Mouse (Mus musculus) heart, embryonic 12.5 days (tissue): ENCODE results near the gene Runx3. TPM values are rescaled to one million over a fixed set of nuclear protein-coding genes. Genes with fewer than 3 reads are reported as not detected.

Source experiments
- ATAC-seq: fragments of 200-750 bp; cut with Nextera tagmentation; 2 replicates; pipeline ENCODE4 v1.8.0; 2017; ENCODE audit warnings: moderate TSS enrichment, moderate library complexity; ENCODE audit not compliant: insufficient number of reproducible peaks, low FRiP score
- H3K27ac ChIP-seq: fragments of 300-500 bp; sonication (generic); 2 replicates; pipeline ENCODE4 v1.5.1; 2016; ENCODE audit warnings: mild to moderate bottlenecking, moderate library complexity; ENCODE audit not compliant: poor library complexity, severe bottlenecking
- H3K27me3 ChIP-seq: fragments of 300-500 bp; sonication (generic); replicated peaks from 2 replicates; pipeline ENCODE4 v1.6.1; 2016; ENCODE audit warnings: mild to moderate bottlenecking, moderate library complexity
- H3K36me3 ChIP-seq: fragments of 300-500 bp; sonication (generic); 2 replicates; pipeline ENCODE4 v1.6.1; 2016; ENCODE audit warnings: mild to moderate bottlenecking, moderate library complexity
- H3K4me1 ChIP-seq: fragments of 300-500 bp; sonication (generic); replicated peaks from 2 replicates; pipeline ENCODE4 v1.6.1; 2016; ENCODE audit warnings: mild to moderate bottlenecking
- H3K4me2 ChIP-seq: fragments of 300-500 bp; sonication (generic); 2 replicates; pipeline ENCODE4 v1.6.1; 2016; ENCODE audit warnings: mild to moderate bottlenecking, moderate library complexity
- H3K4me3 ChIP-seq: fragments of 300-500 bp; sonication (generic); 2 replicates; pipeline ENCODE4 v1.5.1; 2016; ENCODE audit warnings: mild to moderate bottlenecking
- H3K9ac ChIP-seq: fragments of 300-500 bp; sonication (generic); 2 replicates; pipeline ENCODE4 v1.6.1; 2016; ENCODE audit warnings: mild to moderate bottlenecking, moderate library complexity
- H3K9me3 ChIP-seq: fragments of 300-500 bp; sonication (generic); replicated peaks from 2 replicates; pipeline ENCODE4 v1.6.1; 2016; ENCODE audit warnings: mild to moderate bottlenecking, moderate library complexity
- WGBS: fragments of 180-500 bp; shearing (Covaris S2); methylation state at CpG from one replicate; pipeline ENCODE4 v1.1.7; 2016; 5-methylcytosine and 5-hydroxymethylcytosine counted together
- polyA plus RNA-seq: library from polyadenylated mRNA; unstranded; fragments of >200 nt; fragmentation: Nextera tagmentation; extraction: Ambion mirVana; gene quantifications from 2 replicates; pipeline ENCODE4 v1.2.1, GENCODE M21; 2016

The Runx3 gene
- polyA plus RNA-seq, 1 experiment from 2014 or later: 0.04 TPM

DNA sequence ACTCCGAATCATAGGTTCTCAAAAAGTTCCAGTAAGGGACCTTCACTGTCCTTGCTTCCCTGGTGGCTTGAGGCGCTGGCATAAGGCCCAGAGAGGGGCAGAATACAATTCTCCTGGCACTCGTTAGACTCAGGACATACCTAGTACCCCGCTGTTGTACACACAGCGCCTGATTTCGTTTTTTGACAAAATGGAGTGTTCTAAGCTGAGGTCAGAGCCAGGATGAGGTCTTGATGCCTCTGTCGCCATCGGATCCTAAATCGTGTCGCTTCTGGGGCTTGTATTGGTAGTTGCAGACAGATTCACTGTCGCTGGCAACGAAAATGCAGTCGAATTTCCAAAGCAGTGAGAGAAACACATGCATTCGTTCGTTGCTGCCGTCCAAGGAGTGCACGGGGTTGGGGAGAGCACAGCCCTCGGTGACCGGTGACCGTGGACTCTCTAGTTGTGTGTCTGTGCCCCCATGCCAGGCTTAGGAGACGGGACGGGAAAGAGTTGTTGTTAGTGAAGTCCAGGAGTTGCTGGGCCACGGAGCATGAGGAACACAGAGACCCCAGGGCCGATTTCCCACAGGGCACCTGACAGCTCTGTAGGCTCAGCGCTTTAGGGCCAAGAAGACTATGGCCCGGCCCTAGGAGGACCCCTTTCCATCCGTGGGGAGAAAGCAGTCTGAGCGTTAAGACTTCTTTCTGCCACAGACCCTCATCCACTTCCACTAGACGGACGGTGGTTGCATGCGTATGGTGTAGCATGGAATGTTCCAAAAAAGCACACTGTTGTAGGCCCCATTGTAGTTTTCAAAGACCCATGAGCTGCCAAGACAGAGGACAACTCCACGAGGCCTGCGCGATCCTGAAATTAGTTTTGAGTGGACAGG lies 30.9 kb downstream of the Runx3 start:
- peaks cover 100% of the 10 kb centered on the region for H3K27me3 ChIP-seq
- H3K9me3 ChIP-seq: no peaks in the 10 kb centered on the region
- no peak for ATAC-seq
- peaks cover 28% of the 10 kb centered on the region; the same call in 1 of the 2 replicates for H3K4me1 ChIP-seq
- 8% methylated on average over 34 of the region's 34 CpGs for WGBS
- H3K36me3 ChIP-seq: no peaks in the 10 kb centered on the region
- H3K9ac ChIP-seq: no peak overlapping the region
- no peak overlapping the region for H3K27ac ChIP-seq
- no peak overlapping the region for H3K4me2 ChIP-seq
- no peak overlapping the region for H3K4me3 ChIP-seq

DNA sequence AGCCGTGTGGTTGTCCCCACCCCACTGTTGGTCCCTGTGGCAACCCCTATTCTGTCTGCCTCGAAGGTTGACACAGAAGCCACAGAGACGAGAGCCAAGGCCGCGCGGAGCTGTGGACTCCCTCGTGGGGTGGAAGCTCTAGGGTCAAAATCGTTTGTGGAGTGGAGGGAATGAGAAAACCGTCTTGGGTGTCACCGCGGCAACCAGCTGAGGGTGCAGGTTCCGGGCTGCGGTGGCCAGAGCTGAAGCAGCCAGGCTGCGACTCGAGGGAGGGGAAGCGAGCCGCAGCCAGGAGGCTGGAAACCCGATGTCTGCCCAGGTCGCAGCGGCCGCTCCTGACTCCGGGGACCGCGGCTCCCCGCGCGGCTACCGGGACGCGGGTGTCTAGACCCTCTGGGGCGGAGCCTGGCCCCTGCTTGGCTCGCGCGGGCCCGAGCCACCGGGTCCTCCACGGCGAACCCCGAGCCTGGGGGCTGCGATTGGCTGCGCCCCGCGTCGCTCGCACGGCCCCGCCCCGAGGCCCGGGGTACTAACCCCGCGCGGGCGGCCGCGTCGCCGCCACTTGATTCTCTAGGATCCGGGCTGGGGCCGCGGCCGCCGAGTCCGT lies 31.6 kb downstream of the Runx3 start:
- Histone ChIP-seq H3K27ac (no peak overlapping the region), H3K4me1 (peaks cover 21% of the 10 kb centered on the region; the same call in 1 of the 2 replicates), H3K9me3 (no peaks in the 10 kb centered on the region), H3K9ac (peak overlapping the region; percentile 51), H3K36me3 (no peaks in the 10 kb centered on the region), H3K4me2 (peak overlapping the region; percentile 67), H3K4me3 (peak overlapping the region; percentile 53), H3K27me3 (peaks cover 100% of the 10 kb centered on the region)
- peak; percentile 26; the same call in 1 of the 2 replicates for ATAC-seq
- 2% methylated on average over 47 of the region's 63 CpGs for WGBS

DNA sequence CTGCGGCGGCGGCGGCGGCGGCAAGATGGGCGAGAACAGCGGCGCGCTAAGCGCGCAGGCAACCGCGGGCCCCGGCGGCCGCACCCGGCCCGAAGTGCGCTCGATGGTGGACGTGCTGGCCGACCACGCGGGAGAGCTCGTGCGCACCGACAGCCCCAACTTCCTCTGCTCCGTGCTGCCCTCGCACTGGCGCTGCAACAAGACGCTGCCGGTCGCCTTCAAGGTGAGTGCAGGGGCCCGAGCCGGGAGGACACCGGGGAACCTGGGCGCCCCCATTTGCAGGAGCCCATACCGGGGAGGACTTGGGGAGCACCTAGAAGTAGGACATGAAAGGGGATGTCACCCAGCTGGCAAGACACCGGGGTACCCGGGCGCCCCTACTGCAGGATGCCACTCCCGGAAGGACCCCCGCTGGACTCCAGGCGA lies 32.4 kb downstream of the Runx3 start:
- WGBS: under 1% methylated on average over 45 of the region's 45 CpGs
- H3K27me3 ChIP-seq: peaks cover 100% of the 10 kb centered on the region
- ATAC-seq: no peak
- H3K27ac ChIP-seq: no peak overlapping the region
- peak overlapping the region; percentile 51; the same call in 1 of the 2 replicates for H3K9ac ChIP-seq
- H3K36me3 ChIP-seq: no peaks in the 10 kb centered on the region
- no peaks in the 10 kb centered on the region for H3K9me3 ChIP-seq
- H3K4me3 ChIP-seq: peak overlapping the region; percentile 53
- H3K4me2 ChIP-seq: peak overlapping the region; percentile 67
- peaks cover 19% of the 10 kb centered on the region; the same call in 1 of the 2 replicates for H3K4me1 ChIP-seq

DNA sequence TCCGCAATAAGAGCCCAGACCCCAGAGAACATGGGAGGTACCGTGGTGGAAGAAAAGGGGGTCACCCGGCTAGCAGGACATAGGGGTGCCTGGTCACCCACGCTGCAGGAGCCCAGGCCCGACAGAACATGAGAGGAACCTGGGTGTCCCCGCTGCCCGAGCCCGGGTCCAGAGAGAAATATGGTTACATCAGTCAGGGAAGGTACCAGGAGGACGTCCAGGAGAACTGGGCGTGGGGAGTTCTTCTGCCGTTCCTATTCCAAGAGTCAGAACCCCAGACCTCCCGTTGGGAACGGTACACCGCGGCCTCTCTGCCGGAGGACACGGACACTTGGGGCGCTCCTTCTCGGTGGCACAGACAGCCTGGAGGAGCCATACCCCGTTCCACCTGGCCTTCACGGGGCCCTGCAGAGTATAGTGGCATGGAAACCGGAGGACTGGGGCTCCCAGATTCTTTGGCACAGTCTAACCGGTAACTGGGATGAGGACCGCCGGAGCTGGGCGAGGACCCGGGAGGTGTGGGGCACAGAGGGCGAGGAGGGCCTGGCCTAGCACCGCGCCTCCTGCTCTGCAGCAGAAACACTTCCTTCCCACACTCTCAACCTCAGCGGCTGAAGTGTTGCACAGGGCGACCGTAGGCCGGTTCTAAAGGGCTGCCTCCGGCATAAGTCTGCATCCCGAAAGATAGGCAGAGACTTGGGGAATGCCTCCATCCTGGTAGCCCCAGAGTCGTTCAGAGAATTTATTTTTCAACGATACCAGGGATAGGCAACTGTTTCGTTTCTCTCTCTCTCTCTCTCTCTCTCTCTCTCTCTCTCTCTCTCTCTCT lies 33.0 kb downstream of the Runx3 start:
- H3K27me3 ChIP-seq: peaks cover 100% of the 10 kb centered on the region
- no peak for ATAC-seq

DNA sequence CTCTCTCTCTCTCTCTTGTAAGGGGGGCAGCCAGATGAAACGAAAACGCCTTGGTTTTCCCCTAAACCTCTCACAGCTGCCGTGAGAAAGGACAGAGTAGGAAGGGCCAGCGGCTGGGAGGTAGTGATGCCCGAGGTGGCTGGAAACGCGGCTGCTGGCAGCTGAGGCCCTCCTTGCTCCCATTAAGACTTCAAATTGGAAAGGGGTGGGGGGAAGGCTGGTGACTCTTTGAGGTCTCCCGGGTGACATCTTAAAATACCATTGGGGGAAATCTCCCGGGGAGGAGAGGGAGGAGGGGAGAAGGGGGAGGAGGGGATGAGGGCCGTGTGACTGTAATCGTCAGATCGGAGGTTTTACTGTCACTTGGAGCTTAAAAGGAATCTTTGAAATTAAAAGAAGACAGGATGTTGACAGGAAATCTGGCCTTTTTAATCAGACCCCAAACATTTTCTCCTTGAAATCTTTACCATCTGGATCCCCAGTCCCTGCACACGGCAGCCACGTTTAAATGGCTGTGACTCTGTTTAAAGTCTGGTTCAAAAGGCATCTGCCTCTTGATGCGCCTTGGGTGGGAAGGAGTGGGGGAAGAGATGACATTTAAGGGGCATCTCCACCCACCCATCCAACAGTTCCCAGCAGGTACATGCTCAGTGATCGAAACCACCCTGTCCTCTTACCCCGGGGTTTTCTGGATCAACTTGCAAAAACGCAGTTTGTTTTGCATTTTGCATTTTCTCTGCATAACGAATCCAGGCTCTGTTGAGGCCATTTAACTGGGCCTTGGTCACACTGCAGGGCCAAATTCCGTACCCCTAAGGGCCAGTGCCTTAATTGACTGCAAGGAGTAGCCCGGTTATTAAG lies 33.9 kb downstream of the Runx3 start:
- peak overlapping the region; percentile 53; the same call in 1 of the 2 replicates for H3K4me3 ChIP-seq
- ATAC-seq: no peak
- peaks cover 100% of the 10 kb centered on the region for H3K27me3 ChIP-seq
- 2% methylated on average over 21 of the region's 21 CpGs for WGBS
- H3K9ac ChIP-seq: no peak overlapping the region
- no peak overlapping the region for H3K4me2 ChIP-seq
- H3K9me3 ChIP-seq: no peaks in the 10 kb centered on the region
- H3K4me1 ChIP-seq: peaks cover 26% of the 10 kb centered on the region
- no peak overlapping the region for H3K27ac ChIP-seq
- H3K36me3 ChIP-seq: no peaks in the 10 kb centered on the region

More for the DNA sequence above, 33.0 kb downstream of the Runx3 start:
- 1% methylated on average over 39 of the region's 39 CpGs for WGBS
- Histone ChIP-seq H3K4me3 (peak overlapping the region; percentile 53), H3K27ac (no peak overlapping the region), H3K9me3 (no peaks in the 10 kb centered on the region), H3K4me1 (peaks cover 20% of the 10 kb centered on the region; the same call in 1 of the 2 replicates), H3K36me3 (no peaks in the 10 kb centered on the region), H3K4me2 (0 out of 2 replicates have a peak overlapping the region, but pooled peaks have one; percentile 67), H3K9ac (no peak overlapping the region)

DNA sequence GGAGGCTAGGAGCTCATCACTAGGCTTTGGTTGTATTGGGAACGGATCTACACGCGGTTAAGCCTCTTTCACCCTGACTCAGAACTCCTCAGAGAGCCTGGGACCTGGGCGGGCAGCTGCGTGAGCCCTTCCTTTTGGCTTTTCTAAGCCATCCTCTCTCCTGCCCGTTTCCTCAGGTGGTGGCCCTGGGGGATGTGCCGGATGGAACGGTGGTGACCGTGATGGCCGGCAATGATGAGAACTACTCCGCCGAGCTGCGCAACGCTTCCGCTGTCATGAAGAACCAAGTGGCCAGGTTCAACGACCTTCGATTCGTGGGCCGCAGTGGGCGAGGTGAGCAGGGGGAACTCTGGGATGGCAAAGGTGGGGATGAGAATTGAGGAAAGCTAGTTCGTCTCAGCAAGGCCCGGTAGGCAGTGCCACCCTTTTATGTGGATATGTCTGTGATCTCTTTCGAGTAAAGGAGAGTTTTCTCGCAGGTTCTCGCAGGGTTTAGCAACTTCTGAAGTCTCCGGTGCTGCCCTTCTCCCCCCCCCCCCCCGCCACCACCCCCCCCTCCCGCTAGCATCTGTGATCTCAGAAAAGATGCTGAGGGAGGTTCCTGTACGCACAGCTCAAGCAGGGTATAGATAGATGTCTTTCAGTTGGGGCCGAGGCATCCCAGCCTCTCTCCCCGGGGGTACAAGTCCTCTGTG lies 34.8 kb downstream of the Runx3 start:
- H3K36me3 ChIP-seq: no peaks in the 10 kb centered on the region
- ATAC-seq: no peak
- 1% methylated on average over 29 of the region's 31 CpGs for WGBS
- H3K27ac ChIP-seq: no peak overlapping the region
- no peak overlapping the region for H3K4me2 ChIP-seq
- peaks cover 100% of the 10 kb centered on the region for H3K27me3 ChIP-seq
- H3K9me3 ChIP-seq: no peaks in the 10 kb centered on the region
- no peak overlapping the region for H3K4me3 ChIP-seq
- H3K9ac ChIP-seq: no peak overlapping the region
- peaks cover 26% of the 10 kb centered on the region for H3K4me1 ChIP-seq

DNA sequence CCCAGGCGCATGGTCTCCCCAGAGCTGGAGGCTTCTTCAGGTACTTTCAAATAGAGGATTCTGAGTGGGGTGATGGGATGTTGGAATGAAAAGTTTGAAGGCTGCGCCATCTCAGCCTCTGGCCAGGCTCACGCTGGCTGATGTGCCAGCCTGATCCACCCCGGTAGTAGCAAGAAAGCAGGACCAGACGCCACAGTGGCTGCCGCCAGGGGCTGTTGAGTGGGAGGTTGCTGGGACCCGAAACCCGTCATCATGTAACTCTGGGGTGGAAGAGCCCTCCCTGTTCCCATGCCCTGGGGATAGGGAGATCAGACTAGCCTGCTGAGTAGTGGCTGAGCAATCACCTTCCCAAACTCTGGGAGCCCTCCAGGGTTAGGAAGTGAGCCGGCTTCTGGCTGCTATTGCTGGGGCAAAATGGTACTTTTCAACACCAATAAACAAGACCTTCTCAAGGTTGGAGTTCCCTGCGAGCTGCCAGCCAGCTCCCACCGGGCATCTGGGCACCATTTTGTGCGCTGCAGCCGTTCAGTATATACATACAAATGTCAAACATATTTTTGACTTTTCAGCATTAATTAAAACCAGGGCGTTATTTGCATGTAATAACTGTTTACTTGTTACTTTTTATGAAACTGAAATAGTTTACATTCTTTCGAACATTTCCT lies 35.5 kb downstream of the Runx3 start:
- Histone ChIP-seq H3K4me1 (peaks cover 26% of the 10 kb centered on the region), H3K9me3 (no peaks in the 10 kb centered on the region), H3K4me2 (no peak overlapping the region), H3K36me3 (no peaks in the 10 kb centered on the region), H3K4me3 (no peak overlapping the region), H3K27me3 (peaks cover 96% of the 10 kb centered on the region), H3K9ac (no peak overlapping the region), H3K27ac (no peak overlapping the region)
- 11% methylated on average over 15 of the region's 15 CpGs for WGBS
- no peak for ATAC-seq

DNA sequence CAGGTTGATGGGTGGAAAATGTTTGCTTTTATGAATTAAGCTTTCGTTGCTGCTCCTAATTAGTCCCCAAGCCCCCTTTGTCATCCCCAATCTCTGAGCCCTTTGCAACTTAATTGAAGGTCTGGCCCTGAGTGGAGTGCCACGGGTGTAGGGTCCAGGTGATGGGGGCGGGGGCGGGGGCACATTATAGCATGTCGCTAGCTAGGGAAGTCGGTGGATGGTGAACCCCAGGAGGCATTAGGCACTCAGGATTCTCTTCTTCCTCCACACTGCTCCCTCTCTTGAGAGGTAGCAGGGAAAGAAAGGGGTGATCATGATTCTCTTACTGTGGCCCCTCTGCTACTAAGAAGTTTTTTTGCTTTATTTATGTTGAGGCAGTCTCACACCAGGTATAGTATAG lies 36.1 kb downstream of the Runx3 start:
- 15% methylated on average over 6 of the region's 6 CpGs for WGBS
- Histone ChIP-seq H3K36me3 (no peaks in the 10 kb centered on the region), H3K4me1 (peaks cover 26% of the 10 kb centered on the region), H3K4me3 (no peak overlapping the region), H3K27me3 (peaks cover 90% of the 10 kb centered on the region), H3K9ac (no peak overlapping the region), H3K9me3 (no peaks in the 10 kb centered on the region), H3K4me2 (no peak overlapping the region), H3K27ac (no peak overlapping the region)
- ATAC-seq: no peak

DNA sequence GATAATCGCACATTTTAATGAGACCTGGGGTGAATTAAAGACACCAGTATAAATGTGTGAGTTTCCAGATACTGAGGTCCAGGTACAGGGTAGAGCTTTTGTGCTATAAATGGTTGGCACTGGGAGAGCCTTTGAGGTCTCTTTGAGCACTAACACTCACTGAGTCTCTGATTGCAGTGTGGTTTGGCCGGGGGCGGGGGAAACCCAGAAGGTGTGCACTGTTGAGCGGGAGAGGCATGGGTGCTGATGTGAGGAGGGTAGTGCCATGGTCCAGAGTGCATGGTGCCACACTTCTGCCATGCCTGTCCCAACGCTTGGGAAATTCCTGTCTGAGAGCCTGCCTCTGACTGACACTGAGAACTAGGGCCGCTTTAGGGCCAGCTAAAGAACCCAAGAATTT lies 36.9 kb downstream of the Runx3 start:
- Histone ChIP-seq H3K9me3 (no peaks in the 10 kb centered on the region), H3K27me3 (peaks cover 82% of the 10 kb centered on the region), H3K4me3 (no peak overlapping the region), H3K36me3 (no peaks in the 10 kb centered on the region), H3K4me2 (no peak overlapping the region), H3K27ac (no peak overlapping the region), H3K9ac (no peak overlapping the region), H3K4me1 (peaks cover 27% of the 10 kb centered on the region)
- 19% methylated on average over 6 of the region's 6 CpGs for WGBS
- ATAC-seq: no peak
